ENCODE assay signal across 21 mouse cellular contexts in genomic region chr2:153342602-153343001, GRCm38 (mm10). TPM values are rescaled to one million over a fixed set of nuclear protein-coding genes. Genes with fewer than 3 reads are reported as not detected.
DNase-seq lines count a peak whose midpoint lies in the region; ATAC-seq lines count a peak whose summit lies in the region.
"Had no signal": no experiment of that assay in that cellular context is flagged by ENCODE, and none has a peak within 500 bp of the region (broad histone marks: within the 10 kb centered on the region; RNA-seq: fewer than 3 reads in every experiment).

No protein-coding gene starts in this region.

- H3K27ac ChIP-seq in liver, embryonic 11.5 days (ENCODE audit: low read depth, low read length), result peak overlapping the region; percentile 57; the same call in 1 of the 2 replicates
- no peak overlapping the region for H3K27ac ChIP-seq in hindbrain, embryonic 13.5 days
- H3K27ac ChIP-seq: embryonic facial prominence, embryonic 15.5 days; forebrain, embryonic 12.5 days; limb, embryonic 13.5 days; midbrain, embryonic 10.5 days had no signal

- H3K9ac ChIP-seq in liver, embryonic 11.5 days (ENCODE audit: low read depth, low read length), result peak overlapping the region; percentile 31; the same call in 1 of the 2 replicates
- H3K9ac ChIP-seq in hindbrain, embryonic 13.5 days, result no peak overlapping the region
- H3K9ac ChIP-seq: embryonic facial prominence, embryonic 15.5 days; forebrain, embryonic 12.5 days; heart, embryonic 13.5 days; limb, embryonic 13.5 days had no signal

- peaks cover 18% of the 10 kb centered on the region for H3K4me1 ChIP-seq in liver, embryonic 11.5 days (replicated peaks; ENCODE audit: control insufficient read depth, insufficient read depth, low read length)
- peaks cover 16% of the 10 kb centered on the region for H3K4me1 ChIP-seq in hindbrain, embryonic 13.5 days (replicated peaks)

- no peak for ATAC-seq in liver, embryonic 11.5 days (replicated peaks; ENCODE audit: low FRiP score)
- no peak for ATAC-seq in hindbrain, embryonic 13.5 days (ENCODE audit: low FRiP score)
- ATAC-seq: lung, postnatal 0 days had no signal

- no peak overlapping the region for H3K4me3 ChIP-seq in liver, embryonic 11.5 days (ENCODE audit: low read depth, low read length)
- H3K4me3 ChIP-seq in hindbrain, embryonic 13.5 days, result no peak overlapping the region
- H3K4me3 ChIP-seq: embryonic facial prominence, embryonic 15.5 days; forebrain, embryonic 12.5 days; heart, embryonic 13.5 days; limb, embryonic 13.5 days; midbrain, embryonic 10.5 days; myocyte had no signal

- H3K36me3 ChIP-seq in liver, embryonic 11.5 days (ENCODE audit: control insufficient read depth, insufficient read depth, low read length), result peaks cover 3% of the 10 kb centered on the region; the same call in 1 of the 2 replicates
- H3K36me3 ChIP-seq in hindbrain, embryonic 13.5 days, result peaks cover 3% of the 10 kb centered on the region; the same call in 1 of the 2 replicates
- H3K36me3 ChIP-seq: forebrain, embryonic 12.5 days had no signal

- H3K9me3 ChIP-seq in liver, embryonic 11.5 days (ENCODE audit: control insufficient read depth, low read length), result no peaks in the 10 kb centered on the region
- no peaks in the 10 kb centered on the region for H3K9me3 ChIP-seq in hindbrain, embryonic 13.5 days
- H3K9me3 ChIP-seq: embryonic facial prominence, embryonic 15.5 days; forebrain, embryonic 12.5 days; heart, embryonic 13.5 days; limb, embryonic 13.5 days; midbrain, embryonic 10.5 days had no signal

- H3K4me2 ChIP-seq in liver, embryonic 11.5 days, result no peak overlapping the region
- no peak overlapping the region for H3K4me2 ChIP-seq in hindbrain, embryonic 13.5 days
- H3K4me2 ChIP-seq: embryonic facial prominence, embryonic 15.5 days; forebrain, embryonic 12.5 days; heart, embryonic 13.5 days; limb, embryonic 13.5 days had no signal

- H3K27me3 ChIP-seq in liver, embryonic 11.5 days (replicated peaks; ENCODE audit: control insufficient read depth, insufficient read depth, low read length), result no peaks in the 10 kb centered on the region
- no peaks in the 10 kb centered on the region for H3K27me3 ChIP-seq in hindbrain, embryonic 13.5 days
- H3K27me3 ChIP-seq: embryonic facial prominence, embryonic 15.5 days; forebrain, embryonic 12.5 days; heart, embryonic 13.5 days; limb, embryonic 13.5 days had no signal

- DNase-seq in 3T3-L1 (ENCODE audit: low read depth, low spot score), result peak; percentile 45
- peak; percentile 56 for DNase-seq in CD4-positive helper T cell, adult 2 months (ENCODE audit: low read depth, low spot score)
- DNase-seq in adrenal gland, postnatal 25 days, result peak; percentile 21
- DNase-seq in liver, embryonic 11.5 days (ENCODE audit: low spot score), result no peak
- no peak for DNase-seq in layer of hippocampus, postnatal 10 days (ENCODE audit: low spot score in 2 of 2)
- no peak for DNase-seq in cerebellum, postnatal 25 days
- DNase-seq in right cerebral cortex, postnatal 36 days (ENCODE audit: low spot score in 2 of 2), result no peak
- DNase-seq: cerebellum, adult 9-10 months; kidney, adult 18-20 months; kidney, postnatal 4 days; right cerebral cortex, adult 18-20 months; spleen, adult 18-20 months; thymus, postnatal 14 days had no signal

- WGBS in liver, embryonic 11.5 days, result 53% methylated on average over 3 of the region's 3 CpGs
- WGBS in hindbrain, embryonic 13.5 days, result 90% methylated on average over 3 of the region's 3 CpGs

RNA-seq across cellular contexts. Expression of gene Asxl1, which starts 3.0 kb away (rescaled TPM):
- total RNA-seq in adrenal gland, postnatal 25 days (2021), result 32.4 and 38.4 TPM in 2 replicates
- polyA plus RNA-seq in liver, embryonic 11.5 days (2014; fragmentation: Nextera tagmentation; extraction: Ambion mirVana), result 13.6 and 15.1 TPM in 2 replicates
- total RNA-seq in layer of hippocampus, postnatal 10 days (2021), result 10 to 100 TPM; 37.2 to 37.7 TPM
- 10.2 and 10.4 TPM in 2 replicates for polyA plus RNA-seq in hindbrain, embryonic 13.5 days (2015; fragmentation: Nextera tagmentation; extraction: Ambion mirVana)

RNA-seq across cellular contexts. Expression of gene Kif3b, which starts 51.4 kb away (rescaled TPM):
- 31.8 and 34.4 TPM in 2 replicates for total RNA-seq in adrenal gland, postnatal 25 days (2021)
- polyA plus RNA-seq in liver, embryonic 11.5 days (2014; fragmentation: Nextera tagmentation; extraction: Ambion mirVana), result 3.2 and 3.5 TPM in 2 replicates
- 10 to 100 TPM; 83.0 to 89.2 TPM for total RNA-seq in layer of hippocampus, postnatal 10 days (2021)
- 16.2 and 16.9 TPM in 2 replicates for polyA plus RNA-seq in hindbrain, embryonic 13.5 days (2015; fragmentation: Nextera tagmentation; extraction: Ambion mirVana)

Comparison
In these comparisons a context has a peak if more than half of its experiments do, and no peak if none do; other contexts are left out.
1. DNase-seq: peak in 3T3-L1 (single experiment), CD4-positive helper T cell, adult 2 months (single experiment) and adrenal gland, postnatal 25 days (single experiment); none in liver, embryonic 11.5 days (single experiment), layer of hippocampus, postnatal 10 days (0 of 2), cerebellum, postnatal 25 days (0 of 2) and right cerebral cortex, postnatal 36 days (0 of 2).